ENCODE assay signal across 15 mouse cellular contexts in the genomic region with DNA sequence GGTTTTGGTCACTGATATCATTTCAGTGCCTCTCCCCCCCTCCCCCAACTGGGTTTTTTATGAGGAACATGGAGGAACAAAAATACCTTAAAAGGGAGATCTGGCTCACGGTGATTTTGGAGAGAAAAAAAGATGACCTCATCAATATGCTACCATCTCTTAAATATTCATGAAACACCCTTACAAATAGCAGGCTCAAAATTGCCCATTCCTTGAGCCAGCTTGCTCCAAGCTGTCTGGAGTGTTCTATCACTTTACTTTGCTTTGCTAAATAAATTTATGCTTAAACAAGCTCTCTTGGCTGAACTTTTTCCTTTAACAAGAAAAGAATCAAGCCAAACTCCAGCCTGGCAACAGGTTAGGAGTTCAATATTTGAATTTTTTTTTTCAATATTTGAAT.
A peak's percentile ranks its signal among the peaks of the same experiment; 100 is the strongest.
DNase-seq lines count a peak whose midpoint lies in the region; ATAC-seq lines count a peak whose summit lies in the region.
"Had no signal": no experiment of that assay in that cellular context is flagged by ENCODE, and none has a peak within 500 bp of the region (broad histone marks: within the 10 kb centered on the region; RNA-seq: fewer than 3 reads in every experiment).

No protein-coding gene starts in this region.

- no peak overlapping the region for H3K27ac ChIP-seq in forebrain, embryonic 14.5 days (ENCODE audit: low read depth, low read length)
- H3K27ac ChIP-seq in forebrain, embryonic 12.5 days, result no peak overlapping the region
- H3K27ac ChIP-seq in forebrain, embryonic 16.5 days (ENCODE audit: low read length), result no peak overlapping the region
- H3K27ac ChIP-seq in forebrain, embryonic 11.5 days (ENCODE audit: low read depth, low read length), result no peak overlapping the region
- H3K27ac ChIP-seq: embryonic facial prominence, embryonic 10.5 days; embryonic facial prominence, embryonic 12.5 days had no signal

- peaks cover 3% of the 10 kb centered on the region; the same call in 1 of the 2 replicates for H3K9me3 ChIP-seq in forebrain, embryonic 14.5 days (replicated peaks; ENCODE audit: control insufficient read depth, low read length)
- no peaks in the 10 kb centered on the region for H3K9me3 ChIP-seq in forebrain, embryonic 12.5 days
- no peaks in the 10 kb centered on the region for H3K9me3 ChIP-seq in forebrain, embryonic 16.5 days (ENCODE audit: control insufficient read depth, low read length)
- no peaks in the 10 kb centered on the region for H3K9me3 ChIP-seq in forebrain, embryonic 11.5 days (ENCODE audit: control insufficient read depth, low read length)
- H3K9me3 ChIP-seq: embryonic facial prominence, embryonic 10.5 days; embryonic facial prominence, embryonic 12.5 days had no signal

- no peak overlapping the region for H3K4me2 ChIP-seq in forebrain, embryonic 14.5 days (ENCODE audit: low read length)
- no peak overlapping the region for H3K4me2 ChIP-seq in forebrain, embryonic 12.5 days
- no peak overlapping the region for H3K4me2 ChIP-seq in forebrain, embryonic 16.5 days (ENCODE audit: low read length)
- no peak overlapping the region for H3K4me2 ChIP-seq in forebrain, embryonic 11.5 days (ENCODE audit: low read depth, low read length, severe bottlenecking)
- H3K4me2 ChIP-seq: embryonic facial prominence, embryonic 12.5 days had no signal

- no peak overlapping the region for H3K9ac ChIP-seq in forebrain, embryonic 14.5 days (ENCODE audit: low read length)
- H3K9ac ChIP-seq in forebrain, embryonic 12.5 days, result no peak overlapping the region
- H3K9ac ChIP-seq in forebrain, embryonic 16.5 days (replicated peaks; ENCODE audit: low read depth, low read length), result no peak overlapping the region
- no peak overlapping the region for H3K9ac ChIP-seq in forebrain, embryonic 11.5 days (ENCODE audit: low read length)
- H3K9ac ChIP-seq: embryonic facial prominence, embryonic 12.5 days had no signal

- no peaks in the 10 kb centered on the region for H3K4me1 ChIP-seq in forebrain, embryonic 14.5 days (ENCODE audit: control insufficient read depth, insufficient read depth, low read length)
- no peaks in the 10 kb centered on the region for H3K4me1 ChIP-seq in forebrain, embryonic 12.5 days
- peaks cover 5% of the 10 kb centered on the region; the same call in 1 of the 2 replicates for H3K4me1 ChIP-seq in forebrain, embryonic 16.5 days (replicated peaks; ENCODE audit: control insufficient read depth, insufficient read depth, low read length)
- H3K4me1 ChIP-seq in forebrain, embryonic 11.5 days (replicated peaks; ENCODE audit: control insufficient read depth, insufficient read depth, low read length), result no peaks in the 10 kb centered on the region; the same call in 1 of the 2 replicates
- H3K4me1 ChIP-seq: embryonic facial prominence, embryonic 10.5 days; embryonic facial prominence, embryonic 12.5 days had no signal

- 10% methylated on average over 1 of the region's 1 CpGs for WGBS in forebrain, embryonic 14.5 days
- WGBS in forebrain, embryonic 12.5 days, result 52% methylated on average over 1 of the region's 1 CpGs
- WGBS in forebrain, embryonic 16.5 days, result 25% methylated on average over 1 of the region's 1 CpGs
- 67% methylated on average over 1 of the region's 1 CpGs for WGBS in forebrain, embryonic 11.5 days

- peak; percentile 75 for ATAC-seq in forebrain, embryonic 14.5 days
- ATAC-seq in forebrain, embryonic 12.5 days (ENCODE audit: low FRiP score), result no peak
- ATAC-seq in forebrain, embryonic 16.5 days, result peak; percentile 82
- no peak for ATAC-seq in forebrain, embryonic 11.5 days (replicated peaks; ENCODE audit: low FRiP score)

- DNase-seq in forebrain, embryonic 14.5 days (ENCODE audit: low spot score), result peak; percentile 70
- no peak for DNase-seq in forebrain, embryonic 11.5 days (ENCODE audit: low spot score)
- DNase-seq in lung, postnatal 25 days (ENCODE audit: low spot score), result no peak
- DNase-seq: adrenal gland, adult 2 months; adrenal gland, postnatal 10 days; adrenal gland, postnatal 25 days; cerebellum, adult 11-12 months; cerebellum, adult 2 months; cerebellum, adult 9-10 months; cerebellum, postnatal 10 days; cerebellum, postnatal 25 days had no signal

- no peaks in the 10 kb centered on the region for H3K36me3 ChIP-seq in forebrain, embryonic 14.5 days (ENCODE audit: control insufficient read depth, insufficient read depth, low read length)
- H3K36me3 ChIP-seq in forebrain, embryonic 12.5 days (replicated peaks), result no peaks in the 10 kb centered on the region
- H3K36me3 ChIP-seq in forebrain, embryonic 16.5 days (ENCODE audit: control insufficient read depth, insufficient read depth), result no peaks in the 10 kb centered on the region
- H3K36me3 ChIP-seq in forebrain, embryonic 11.5 days (ENCODE audit: control insufficient read depth, insufficient read depth, low read length), result no peaks in the 10 kb centered on the region
- H3K36me3 ChIP-seq: embryonic facial prominence, embryonic 10.5 days; embryonic facial prominence, embryonic 12.5 days had no signal

- no peak overlapping the region for H3K4me3 ChIP-seq in forebrain, embryonic 14.5 days (ENCODE audit: low read depth, low read length)
- H3K4me3 ChIP-seq in forebrain, embryonic 12.5 days (replicated peaks), result no peak overlapping the region
- no peak overlapping the region for H3K4me3 ChIP-seq in forebrain, embryonic 16.5 days (replicated peaks; ENCODE audit: low read length)
- no peak overlapping the region for H3K4me3 ChIP-seq in forebrain, embryonic 11.5 days (ENCODE audit: low read depth, low read length)
- H3K4me3 ChIP-seq: embryonic facial prominence, embryonic 10.5 days; embryonic facial prominence, embryonic 12.5 days had no signal

- H3K27me3 ChIP-seq in forebrain, embryonic 14.5 days (replicated peaks; ENCODE audit: control insufficient read depth, insufficient read depth, low read length), result no peaks in the 10 kb centered on the region
- H3K27me3 ChIP-seq in forebrain, embryonic 12.5 days, result no peaks in the 10 kb centered on the region
- no peaks in the 10 kb centered on the region for H3K27me3 ChIP-seq in forebrain, embryonic 16.5 days (replicated peaks; ENCODE audit: control insufficient read depth, insufficient read depth, low read length)
- H3K27me3 ChIP-seq in forebrain, embryonic 11.5 days (ENCODE audit: control insufficient read depth, insufficient read depth, low read length), result no peaks in the 10 kb centered on the region
- H3K27me3 ChIP-seq: embryonic facial prominence, embryonic 12.5 days had no signal

Comparison
In these comparisons a context has a peak if more than half of its experiments do, and no peak if none do; other contexts are left out.
1. ATAC-seq: peak in forebrain, embryonic 14.5 days (single experiment) and forebrain, embryonic 16.5 days (single experiment); none in forebrain, embryonic 12.5 days (single experiment) and forebrain, embryonic 11.5 days (single experiment).